Mouse (Mus musculus) intestine, embryonic 14.5 days (tissue): ENCODE results near the gene Rsl1d1. TPM values are rescaled to one million over a fixed set of nuclear protein-coding genes. Genes with fewer than 3 reads are reported as not detected.
"Not testable (repeated sequence)": the region's sequence is repeated elsewhere in the genome, so short reads cannot be mapped to it uniquely, and the experiment has no call there.

Experiments used
- ATAC-seq: fragments of 200-750 bp; cut with Nextera tagmentation; replicated peaks from 2 replicates; pipeline ENCODE4 v1.8.0; 2017; ENCODE audit warnings: low read depth, moderate number of reproducible peaks, moderate TSS enrichment, moderate library complexity; ENCODE audit not compliant: low FRiP score, low TSS enrichment
- DNase-seq: peaks from one replicate; pipeline ENCODE4 v3.0.0-alpha.2; 2018; ENCODE audit warnings: low spot score
- H3K27ac ChIP-seq: fragments of 300-500 bp; sonication (generic); 2 replicates; pipeline ENCODE4 v1.5.1; 2014; ENCODE audit warnings: low read depth, mild to moderate bottlenecking, control low read depth
- H3K27me3 ChIP-seq: fragments of 300-500 bp; sonication (generic); replicated peaks from 2 replicates; pipeline ENCODE4 v1.6.1; 2014; ENCODE audit warnings: low read length, control low read depth; ENCODE audit not compliant: control insufficient read depth, insufficient read depth
- H3K36me3 ChIP-seq: fragments of 300-500 bp; sonication (generic); 2 replicates; pipeline ENCODE4 v1.6.1; 2014; ENCODE audit warnings: low read length, control low read depth; ENCODE audit not compliant: control insufficient read depth, insufficient read depth
- H3K4me1 ChIP-seq: fragments of 300-500 bp; sonication (generic); replicated peaks from 2 replicates; pipeline ENCODE4 v1.6.1; 2014; ENCODE audit warnings: low read length, control low read depth, mixed read lengths; ENCODE audit not compliant: control insufficient read depth, insufficient read depth
- H3K4me2 ChIP-seq: fragments of 300-500 bp; sonication (generic); 2 replicates; pipeline ENCODE4 v1.6.1; 2014; ENCODE audit warnings: low read length
- H3K4me3 ChIP-seq: fragments of 300-500 bp; sonication (generic); 2 replicates; pipeline ENCODE4 v1.5.1; 2014; ENCODE audit warnings: low read depth, low read length, control low read depth, mixed read lengths
- H3K9ac ChIP-seq: fragments of 300-500 bp; sonication (generic); 2 replicates; pipeline ENCODE4 v1.6.1; 2014; ENCODE audit warnings: mild to moderate bottlenecking, low read length
- H3K9me3 ChIP-seq: fragments of 300-500 bp; sonication (generic); 2 replicates; pipeline ENCODE4 v1.6.1; 2016; ENCODE audit warnings: low read length, control low read depth; ENCODE audit not compliant: control insufficient read depth
- WGBS: fragments of 180-500 bp; shearing (Covaris S2); extraction: QIAGEN DNeasy Blood & Tissue Kit; methylation state at CpG from one replicate; pipeline ENCODE4 v1.1.7; 2014; 5-methylcytosine and 5-hydroxymethylcytosine counted together
- polyA plus RNA-seq: library from polyadenylated mRNA; unstranded; fragments of >200 nt; fragmentation: Nextera tagmentation; extraction: Ambion mirVana; gene quantifications from 2 replicates; pipeline ENCODE4 v1.2.1, GENCODE M21; 2014

The Rsl1d1 gene
- polyA plus RNA-seq, 1 experiment from 2014 or later, result 216 TPM

- Histone ChIP-seq H3K9me3 (no peaks in the 10 kb centered on the region), H3K9ac (peak overlapping the region; percentile 85), H3K27ac (peak overlapping the region; percentile 84; the same call in 1 of the 2 replicates), H3K27me3 (no peaks in the 10 kb centered on the region), H3K4me3 (peak overlapping the region; percentile 97), H3K4me2 (peak overlapping the region; percentile 84), H3K4me1 (no peaks in the 10 kb centered on the region; the same call in none of the 2 replicates), H3K36me3 (no peaks in the 10 kb centered on the region)
- DNase-seq (no peak), ATAC-seq (no peak)
- 15% methylated on average over 9 of the region's 9 CpGs for WGBS
These were observed 28.0 kb downstream of the Rsl1d1 start for GRCm38 (mm10) chr16:11175100-11175488.

- no peaks in the 10 kb centered on the region; the same call in none of the 2 replicates for H3K4me1 ChIP-seq
- 10% methylated on average over 10 of the region's 10 CpGs for WGBS
- DNase-seq (peak; percentile 86), ATAC-seq (no peak)
- H3K27ac ChIP-seq, result peak overlapping the region; percentile 84; the same call in 1 of the 2 replicates
- H3K36me3 ChIP-seq, result no peaks in the 10 kb centered on the region
- peak overlapping the region; percentile 84 for H3K4me2 ChIP-seq
- H3K9ac ChIP-seq, result peak overlapping the region; percentile 85
- no peaks in the 10 kb centered on the region for H3K9me3 ChIP-seq
- no peaks in the 10 kb centered on the region for H3K27me3 ChIP-seq
- peak overlapping the region; percentile 97 for H3K4me3 ChIP-seq
These were observed 28.5 kb downstream of the Rsl1d1 start for GRCm38 (mm10) chr16:11174671-11175081.

GRCm38 (mm10) chr16:11171679-11172078, 31.5 kb downstream of the Rsl1d1 start:
- ATAC-seq, result no peak
- DNase-seq, result no peak
- H3K9ac ChIP-seq, result no peak overlapping the region
- H3K9me3 ChIP-seq, result no peaks in the 10 kb centered on the region
- no peak overlapping the region for H3K4me3 ChIP-seq
- no peaks in the 10 kb centered on the region; the same call in none of the 2 replicates for H3K4me1 ChIP-seq
- WGBS, result 81% methylated on average over 6 of the region's 6 CpGs
- H3K36me3 ChIP-seq, result no peaks in the 10 kb centered on the region
- no peaks in the 10 kb centered on the region for H3K27me3 ChIP-seq
- no peak overlapping the region for H3K4me2 ChIP-seq
- no peak overlapping the region for H3K27ac ChIP-seq

GRCm38 (mm10) chr16:11166431-11166830, 36.7 kb downstream of the Rsl1d1 start:
- Histone ChIP-seq H3K9ac (no peak overlapping the region), H3K27ac (no peak overlapping the region), H3K4me2 (no peak overlapping the region), H3K4me1 (no peaks in the 10 kb centered on the region), H3K27me3 (no peaks in the 10 kb centered on the region), H3K4me3 (no peak overlapping the region), H3K9me3 (no peaks in the 10 kb centered on the region), H3K36me3 (peaks cover 23% of the 10 kb centered on the region)
- no peak for ATAC-seq
- 83% methylated on average over 2 of the region's 2 CpGs for WGBS
- DNase-seq, result no peak

GRCm38 (mm10) chr16:11164695-11165255, 38.4 kb downstream of the Rsl1d1 start:
- no peak for DNase-seq
- no peaks in the 10 kb centered on the region for H3K4me1 ChIP-seq
- no peaks in the 10 kb centered on the region for H3K27me3 ChIP-seq
- no peak overlapping the region for H3K27ac ChIP-seq
- peaks cover 25% of the 10 kb centered on the region for H3K36me3 ChIP-seq
- ATAC-seq, result no peak
- H3K9me3 ChIP-seq, result no peaks in the 10 kb centered on the region
- no peak overlapping the region for H3K4me2 ChIP-seq
- 74% methylated on average over 3 of the region's 3 CpGs for WGBS
- no peak overlapping the region for H3K4me3 ChIP-seq
- no peak overlapping the region for H3K9ac ChIP-seq

- H3K4me3 ChIP-seq, H3K27ac ChIP-seq, H3K9ac ChIP-seq, H3K9me3 ChIP-seq, H3K4me1 ChIP-seq, H3K4me2 ChIP-seq, DNase-seq, ATAC-seq, H3K27me3 ChIP-seq: not testable (repeated sequence)
- H3K36me3 ChIP-seq, result peaks cover 61% of the 10 kb centered on the region
- WGBS, result 42% methylated on average over 1 of the region's 3 CpGs
These were observed 45.4 kb downstream of the Rsl1d1 start for GRCm38 (mm10) chr16:11157721-11158120.

- Histone ChIP-seq H3K27ac (no peak overlapping the region), H3K27me3 (no peaks in the 10 kb centered on the region), H3K4me3 (no peak overlapping the region), H3K9me3 (no peaks in the 10 kb centered on the region), H3K36me3 (peaks cover 72% of the 10 kb centered on the region), H3K9ac (no peak overlapping the region), H3K4me2 (no peak overlapping the region), H3K4me1 (no peaks in the 10 kb centered on the region)
- no peak for ATAC-seq
- DNase-seq, result no peak
These were observed 48.6 kb downstream of the Rsl1d1 start for GRCm38 (mm10) chr16:11154500-11154899.

GRCm38 (mm10) chr16:11143706-11144483, 59.2 kb downstream of the Rsl1d1 start:
- ATAC-seq, H3K27me3 ChIP-seq, H3K4me3 ChIP-seq, H3K4me2 ChIP-seq, H3K4me1 ChIP-seq, H3K9ac ChIP-seq, H3K27ac ChIP-seq, H3K9me3 ChIP-seq: not testable (repeated sequence)
- 21% methylated on average over 54 of the region's 56 CpGs for WGBS
- DNase-seq, result peak; percentile 72
- peaks cover 72% of the 10 kb centered on the region for H3K36me3 ChIP-seq
